Mouse (Mus musculus) CH12.LX (cell line): Measurements from ENCODE around the gene Gcnt1. TPM values are rescaled to one million over a fixed set of nuclear protein-coding genes. Genes with fewer than 3 reads are reported as not detected.

ENCODE experiments used
- DNase-seq: peaks from one replicate; pipeline ENCODE4 v3.0.0-alpha.2; 2013; ENCODE audit errors: extremely low read depth
- H3K27ac ChIP-seq: 2 replicates; pipeline ENCODE4 v1.5.1; 2012; ENCODE audit warnings: low read depth, mild to moderate bottlenecking, control low read depth, moderate library complexity; ENCODE audit not compliant: insufficient read depth
- H3K27me3 ChIP-seq: replicated peaks from 2 replicates; pipeline ENCODE3; 2012; ENCODE audit warnings: inconsistent platforms
- H3K36me3 ChIP-seq, 2 experiments: replicated peaks in 1 of 2; 2 replicates each; pipeline versions ENCODE3 to v1.6.1; 2012; ENCODE audit warnings: inconsistent platforms in 1 of 2, low read length in 1 of 2, mild to moderate bottlenecking in 1 of 2, mixed read lengths in 1 of 2, moderate library complexity in 1 of 2; ENCODE audit not compliant: control insufficient read depth in 1 of 2, insufficient read depth in 1 of 2
- H3K4me1 ChIP-seq, 2 experiments: 2 replicates each; pipeline ENCODE4 v1.6.1; 2012; ENCODE audit warnings: inconsistent platforms in 1 of 2, moderate library complexity in 1 of 2; ENCODE audit not compliant: insufficient read depth in 2 of 2, control insufficient read depth in 1 of 2
- H3K4me2 ChIP-seq: 2 replicates; pipeline ENCODE4 v1.6.1; 2012; ENCODE audit warnings: low read depth, mild to moderate bottlenecking, control low read depth; ENCODE audit not compliant: poor library complexity, insufficient read depth, severe bottlenecking
- H3K4me3 ChIP-seq, 3 experiments: fragments of 150-350 bp in 1 of 3; sonication (generic) in 1 of 3; replicated peaks in 1 of 3; 2 replicates each; pipeline versions ENCODE3 to v1.5.1; 2011 to 2012; ENCODE audit warnings: low read depth in 2 of 3, low read length in 2 of 3, mild to moderate bottlenecking in 2 of 3, moderate library complexity in 2 of 3, control low read depth in 1 of 3, improper control_type of control experiment in 1 of 3, inconsistent platforms in 1 of 3, mixed read lengths in 1 of 3; ENCODE audit not compliant: poor library complexity in 1 of 3
- H3K79me2 ChIP-seq: replicated peaks from 2 replicates; pipeline ENCODE4 v1.6.1; 2012; ENCODE audit warnings: mild to moderate bottlenecking, moderate library complexity; ENCODE audit not compliant: control insufficient read depth, poor library complexity, insufficient read depth, severe bottlenecking; ENCODE audit errors: extremely low read depth
- H3K9ac ChIP-seq: 2 replicates; pipeline ENCODE4 v1.6.1; 2012; ENCODE audit warnings: low read depth, mild to moderate bottlenecking, control low read depth, moderate library complexity; ENCODE audit not compliant: insufficient read depth
- H3K9me3 ChIP-seq: replicated peaks from 2 replicates; pipeline ENCODE3; 2012; ENCODE audit warnings: low read length, inconsistent platforms, mixed read lengths
- CHD1 ChIP-seq: IDR thresholded peaks from 2 replicates; pipeline ENCODE4 v1.6.1; 2012; ENCODE audit warnings: low read depth, low read length, improper control_type of control experiment, inconsistent platforms
- CTCF ChIP-seq, 2 experiments: IDR thresholded peaks in 1 of 2; conservative IDR thresholded peaks in 1 of 2; 2 replicates each; pipeline ENCODE4 v1.5.1; 2011 to 2012; ENCODE audit warnings: low read depth in 2 of 2, low read length in 2 of 2, improper control_type of control experiment in 1 of 2, inconsistent platforms in 1 of 2, mild to moderate bottlenecking in 1 of 2, moderate library complexity in 1 of 2
- E2F4 ChIP-seq: IDR thresholded peaks from 2 replicates; pipeline ENCODE4 v1.6.1; 2011; ENCODE audit warnings: low read depth, low read length, improper control_type of control experiment; ENCODE audit not compliant: insufficient replicate concordance
- EP300 ChIP-seq: IDR thresholded peaks from 2 replicates; pipeline ENCODE4 v1.6.1; 2011; ENCODE audit warnings: low read length, improper control_type of control experiment
- ETS1 ChIP-seq: conservative IDR thresholded peaks from 2 replicates; pipeline ENCODE4 v1.6.1; 2012; ENCODE audit warnings: low read depth, mild to moderate bottlenecking, inconsistent platforms, low read length, improper control_type of control experiment, moderate library complexity
- HCFC1 ChIP-seq: IDR thresholded peaks from 2 replicates; pipeline ENCODE4 v1.6.1; 2012; ENCODE audit warnings: low read depth, mild to moderate bottlenecking, inconsistent platforms, low read length, improper control_type of control experiment
- IRF4 ChIP-seq: IDR thresholded peaks from 2 replicates; pipeline ENCODE4 v1.6.1; 2014; ENCODE audit warnings: low read depth, mild to moderate bottlenecking, inconsistent platforms, low read length, improper control_type of control experiment
- JUN ChIP-seq: IDR thresholded peaks from 2 replicates; pipeline ENCODE4 v1.6.1; 2011; ENCODE audit warnings: low read depth, mild to moderate bottlenecking, low read length, improper control_type of control experiment, moderate library complexity; ENCODE audit not compliant: insufficient read depth
- MAFK ChIP-seq: IDR thresholded peaks from 2 replicates; pipeline ENCODE4 v1.6.1; 2011; ENCODE audit warnings: low read length, improper control_type of control experiment; ENCODE audit not compliant: insufficient replicate concordance
- MEF2A ChIP-seq: IDR thresholded peaks from 2 replicates; pipeline ENCODE4 v1.6.1; 2014; ENCODE audit warnings: low read depth, mild to moderate bottlenecking, inconsistent platforms, low read length, improper control_type of control experiment, borderline replicate concordance
- MYC ChIP-seq: IDR thresholded peaks from 2 replicates; pipeline ENCODE4 v1.6.1; 2011; ENCODE audit warnings: low read depth, mild to moderate bottlenecking, improper control_type of control experiment, low read length
- NRF1 ChIP-seq: IDR thresholded peaks from 2 replicates; pipeline ENCODE4 v1.6.1; 2014; ENCODE audit warnings: low read depth, mild to moderate bottlenecking, inconsistent platforms, low read length, improper control_type of control experiment, moderate library complexity
- POLR2A ChIP-seq: IDR thresholded peaks from 2 replicates; pipeline ENCODE4 v1.6.1; 2011; ENCODE audit warnings: low read depth, mild to moderate bottlenecking, improper control_type of control experiment, low read length
- SIN3A ChIP-seq: IDR thresholded peaks from 2 replicates; pipeline ENCODE4 v1.6.1; 2012; ENCODE audit warnings: low read length, improper control_type of control experiment, inconsistent platforms
- TCF12 ChIP-seq: IDR thresholded peaks from 2 replicates; pipeline ENCODE4 v1.6.1; 2014; ENCODE audit warnings: low read depth, mild to moderate bottlenecking, inconsistent platforms, low read length, improper control_type of control experiment
- ZKSCAN1 ChIP-seq: IDR thresholded peaks from 2 replicates; pipeline ENCODE4 v1.6.1; 2012; ENCODE audit warnings: low read depth, inconsistent platforms, low read length, improper control_type of control experiment, borderline replicate concordance
- ZMIZ1 ChIP-seq: IDR thresholded peaks from 2 replicates; pipeline ENCODE4 v1.6.1; 2012; ENCODE audit warnings: low read depth, mild to moderate bottlenecking, inconsistent platforms, low read length, improper control_type of control experiment
- dilution Hi-C: fragments of 300-500 bp; cut with MboI; formaldehyde crosslinking; loops from 2 replicates; pipeline ENCODE4 v1.14.3; 2020; ENCODE audit warnings: low sequenced_read_pairs; ENCODE audit not compliant: extremely low pct_unique_long_range_greater_than_20kb, extremely low pct_ligation_motif_present
- in situ Hi-C: fragments of 300-500 bp; cut with MboI; formaldehyde crosslinking; loops from 3 replicates; pipeline ENCODE4 v1.14.3; 2019; ENCODE audit warnings: low sequenced_read_pairs, low pct_ligation_motif_present, low pct_unique_long_range_greater_than_20kb, mixed read lengths
- polyA plus RNA-seq: library from polyadenylated mRNA; unstranded; fragments of >175 nt; gene quantifications from 2 replicates; pipeline ENCODE4 v1.2.1, GENCODE M21; 2012; ENCODE audit warnings: low read depth; ENCODE audit not compliant: insufficient read length
- total RNA-seq, 2 experiments: library from RNA; depleted of rRNA; stranded (reverse); fragments of 300-350 nt in 1 of 2; fragments of >200 nt in 1 of 2; gene quantifications; 2 replicates each; pipeline ENCODE4 v1.2.3; 2012 to 2014

Gcnt1 gene
- total and polyA plus RNA-seq, 3 experiments, result 4.2 to 7.6 (median 6.6) TPM

- Histone ChIP-seq H3K4me3 (no peak overlapping the region), H3K79me2 (no peaks in the 10 kb centered on the region), H3K4me1 (peaks cover 0 to 8% of the 10 kb centered on the region in 2 experiments; a peak in 1 of 4 replicates), H3K9me3 (no peaks in the 10 kb centered on the region), H3K27me3 (no peaks in the 10 kb centered on the region), H3K4me2 (no peak overlapping the region), H3K27ac (no peak overlapping the region), H3K9ac (no peak overlapping the region), H3K36me3 (peaks cover 0 to 33% of the 10 kb centered on the region in 2 experiments)
- TF ChIP-seq MEF2A (no peak), ZMIZ1 (no peak), TCF12 (no peak), IRF4 (no peak), HCFC1 (no peak), CHD1 (no peak), NRF1 (no peak), CTCF (conservative IDR thresholded peaks at IDR 0.05 in 1 of 2, IDR thresholded peaks at IDR 0.05 in 1 of 2; ENCODE audit: low read depth in 2 of 2, low read length in 2 of 2) (no peak), JUN (no peak), ZKSCAN1 (no peak)
- in situ Hi-C loops, result no loop called here
- dilution Hi-C loops, result no loop called here
- DNase-seq, result no peak
Measured at GRCm38 (mm10) chr19:17339563-17339962, 33.1 kb downstream of the Gcnt1 start.

GRCm38 (mm10) chr19:17337057-17337679, 35.5 kb downstream of the Gcnt1 start:
- DNase-seq, result no peak
- Histone ChIP-seq H3K4me3 (no peak overlapping the region), H3K9ac (no peak overlapping the region), H3K36me3 (peaks cover 0 to 41% of the 10 kb centered on the region in 2 experiments), H3K9me3 (no peaks in the 10 kb centered on the region), H3K4me2 (no peak overlapping the region), H3K79me2 (no peaks in the 10 kb centered on the region), H3K27ac (no peak overlapping the region), H3K27me3 (no peaks in the 10 kb centered on the region), H3K4me1 (peaks cover 0 to 4% of the 10 kb centered on the region in 2 experiments; a peak in 1 of 4 replicates)
- in situ Hi-C loops (no loop called here), dilution Hi-C loops (no loop called here)
- no peak for TF ChIP-seq ZMIZ1
- no peak for TF ChIP-seq CHD1
- TF ChIP-seq NRF1, result no peak
- TF ChIP-seq SIN3A, result no peak
- no peak for TF ChIP-seq ETS1
- no peak for TF ChIP-seq CTCF (conservative IDR thresholded peaks at IDR 0.05 in 1 of 2, IDR thresholded peaks at IDR 0.05 in 1 of 2; ENCODE audit: low read depth in 2 of 2, low read length in 2 of 2)
- TF ChIP-seq MAFK, result no peak
- no peak for TF ChIP-seq POLR2A
- no peak for TF ChIP-seq E2F4
- no peak for TF ChIP-seq MYC
- no peak for TF ChIP-seq EP300
